ENCODE assay signal across 9 mouse cellular contexts in the genomic region with DNA sequence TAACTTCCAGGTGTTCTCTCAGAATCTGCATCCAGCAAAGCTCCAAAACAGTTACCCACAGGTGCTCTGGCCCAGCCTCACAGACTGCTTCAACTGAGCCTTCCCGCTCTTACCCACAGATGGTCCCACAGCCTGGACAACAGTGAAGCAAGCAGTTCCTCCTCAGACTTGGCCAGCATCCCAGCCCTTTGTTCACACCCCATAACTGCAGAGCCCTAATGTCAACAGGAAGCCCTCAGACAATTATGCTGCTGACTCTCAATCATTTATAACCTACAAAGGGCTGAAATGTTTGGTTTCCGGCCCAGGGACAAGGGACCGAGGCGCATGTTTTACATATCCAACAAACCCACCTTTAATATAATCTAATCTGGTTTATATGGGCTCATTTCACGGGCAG. TPM values are rescaled to one million over a fixed set of nuclear protein-coding genes. Genes with fewer than 3 reads are reported as not detected.
A peak's percentile ranks its signal among the peaks of the same experiment; 100 is the strongest.
DNase-seq lines count a peak whose midpoint lies in the region; ATAC-seq lines count a peak whose summit lies in the region.
"Had no signal": no experiment of that assay in that cellular context is flagged by ENCODE, and none has a peak within 500 bp of the region (broad histone marks: within the 10 kb centered on the region; RNA-seq: fewer than 3 reads in every experiment).

No protein-coding gene starts in this region.

- peak; percentile 46 to 58 for DNase-seq in layer of hippocampus, adult 8-10 months (ENCODE audit: low spot score in 2 of 2)
- DNase-seq in layer of hippocampus, adult 11-12 months (ENCODE audit: low spot score) = no peak
- peak; percentile 69 to 72 for DNase-seq in cerebellum, postnatal 36 days
- peak; percentile 68 for DNase-seq in heart, postnatal 25 days (ENCODE audit: low spot score)
- DNase-seq in kidney, postnatal 36 days = peak; percentile 90 to 92
- DNase-seq in lung, postnatal 36 days = peak; percentile 97
- peak; percentile 31 for DNase-seq in thymus, postnatal 4 days

- ATAC-seq in activated CD4-positive, CD25-positive, alpha-beta regulatory T cell, adult 4 months = peak; percentile 91

- intact Hi-C loops in heart, postnatal 25 days (cut with DNase I) = no loop called here

RNA-seq across cellular contexts. Expression of a gene that starts 30.1 kb away (rescaled TPM):
- total RNA-seq in layer of hippocampus, adult 8-10 months (2022) = 1 to 10 TPM in 1 of 4 experiments, under 1 TPM in 1, not detected in 2; 0.40 to 1.3 TPM
- not detected for polyA plus RNA-seq in activated CD4-positive, CD25-positive, alpha-beta regulatory T cell, adult 4 months (2017; shearing (Covaris generic))
- total RNA-seq in heart, postnatal 25 days (2021) = under 1 TPM in 1 of 2 experiments, not detected in 1; 0.10 TPM

RNA-seq across cellular contexts. Expression of a gene that starts 30.1 kb away (rescaled TPM):
- total RNA-seq in layer of hippocampus, adult 8-10 months (2022) = 1 to 10 TPM in 1 of 4 experiments, not detected in 3; 1.1 TPM
- polyA plus RNA-seq in activated CD4-positive, CD25-positive, alpha-beta regulatory T cell, adult 4 months (2017; shearing (Covaris generic)) = not detected
- not detected for total RNA-seq in heart, postnatal 25 days (2021)
- polyA plus RNA-seq: erythroblast, embryonic 14.5 days had no signal

RNA-seq across cellular contexts. Expression of a gene that starts 31.1 kb away (rescaled TPM):
- total RNA-seq in layer of hippocampus, adult 8-10 months (2022) = not detected
- 10 to 100 TPM; 55.9 to 76.5 TPM for polyA plus RNA-seq in activated CD4-positive, CD25-positive, alpha-beta regulatory T cell, adult 4 months (2017; shearing (Covaris generic))
- under 1 TPM in 1 of 2 experiments, not detected in 1; 0.23 TPM for total RNA-seq in heart, postnatal 25 days (2021)
- polyA plus RNA-seq: erythroblast, embryonic 14.5 days had no signal

RNA-seq across cellular contexts. Expression of a gene that starts 34.7 kb away (rescaled TPM):
- 1 to 10 TPM; 2.0 to 2.9 (median 2.1) TPM for total RNA-seq in layer of hippocampus, adult 8-10 months (2022)
- 1 to 10 TPM; 4.2 to 6.0 TPM for polyA plus RNA-seq in activated CD4-positive, CD25-positive, alpha-beta regulatory T cell, adult 4 months (2017; shearing (Covaris generic))
- under 1 TPM; 0.28 to 0.42 TPM for total RNA-seq in heart, postnatal 25 days (2021)
- polyA plus RNA-seq: erythroblast, embryonic 14.5 days had no signal
